Mouse (Mus musculus) ES-CJ7 (cell line): Measurements from ENCODE around the gene Ppox.
"Not testable (repeated sequence)": the region's sequence is repeated elsewhere in the genome, so short reads cannot be mapped to it uniquely, and the experiment has no call there.

Experiments
- DNase-seq: peaks from one replicate; pipeline ENCODE4 v3.0.0; 2011; ENCODE audit warnings: low read depth, low spot score

The Ppox gene

DNA sequence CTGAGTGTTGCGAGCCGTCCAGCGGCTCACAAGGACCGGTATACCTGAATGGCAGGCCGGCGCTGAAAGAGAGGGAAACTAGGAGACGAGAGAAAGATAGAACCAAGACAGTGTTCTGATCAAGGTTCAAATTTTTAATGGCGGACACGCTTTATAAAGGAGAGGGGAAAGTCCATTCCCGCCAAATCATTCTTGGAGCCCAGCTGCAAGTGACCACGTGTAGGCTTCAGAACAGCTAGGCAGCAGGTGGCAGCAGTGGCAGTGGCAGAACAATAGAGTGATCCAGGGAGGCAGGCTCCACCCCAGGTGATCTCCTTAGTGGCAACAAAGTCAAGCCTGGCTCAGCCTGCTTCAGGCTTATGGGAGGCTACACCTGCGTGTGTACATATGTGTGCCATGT is 39.0 kb downstream of the Ppox start:
- DNase-seq: not testable (repeated sequence)

DNA sequence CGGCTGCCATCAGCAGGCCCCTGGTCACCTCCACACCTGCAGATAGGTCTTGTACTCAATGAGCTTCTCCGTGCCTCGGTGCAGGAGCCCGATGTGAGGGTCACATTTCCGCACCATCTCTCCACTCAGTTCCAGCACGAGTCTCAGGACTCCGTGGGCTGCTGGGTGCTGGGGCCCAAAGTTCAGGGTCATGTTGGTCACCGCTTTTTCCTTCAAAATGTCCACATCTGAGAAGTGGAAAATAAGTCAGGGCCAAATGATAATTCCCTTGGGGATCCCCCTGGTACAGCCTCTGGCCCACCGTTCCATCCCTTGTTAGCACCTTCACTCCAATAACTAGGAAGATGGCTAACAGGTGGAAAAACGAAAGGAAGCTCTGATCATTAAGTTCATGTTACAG is 40.1 kb downstream of the Ppox start:
- no peak for DNase-seq

DNA sequence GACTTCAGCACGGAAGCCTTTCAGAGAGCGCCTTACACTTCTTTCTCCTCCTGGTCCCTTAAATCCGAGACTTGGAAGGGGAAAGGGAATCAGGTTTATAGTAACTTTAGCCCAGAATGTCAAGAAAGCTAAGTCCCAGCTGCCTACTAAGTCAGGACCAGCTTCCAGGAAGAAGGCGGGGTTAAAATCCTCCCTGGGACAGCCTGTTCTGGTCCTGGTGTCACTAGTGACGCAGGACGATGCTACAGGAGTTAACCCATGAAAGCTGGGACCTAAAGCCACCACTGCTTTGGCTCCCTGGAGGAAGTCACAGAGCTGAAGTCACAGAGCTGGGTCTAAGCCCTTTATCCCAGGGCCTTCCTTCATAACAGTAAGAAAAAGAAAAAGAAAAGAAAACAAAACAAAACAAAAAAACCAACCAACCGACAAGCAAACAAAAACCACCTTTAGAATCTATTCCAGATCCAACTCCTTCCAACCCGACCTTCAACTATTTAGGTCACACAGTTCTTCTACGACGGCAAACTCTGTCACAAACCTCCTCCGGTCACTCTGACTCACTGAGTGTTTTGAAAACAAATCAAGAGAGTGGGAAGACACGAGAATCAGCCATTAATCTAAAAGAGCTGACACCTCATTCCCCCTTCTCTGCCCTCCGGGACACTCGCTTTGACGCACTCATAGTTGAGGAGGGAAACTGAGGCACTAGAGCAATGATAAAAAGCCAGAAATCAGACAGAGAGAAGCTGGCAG is 40.8 kb downstream of the Ppox start:
- no peak for DNase-seq

DNA sequence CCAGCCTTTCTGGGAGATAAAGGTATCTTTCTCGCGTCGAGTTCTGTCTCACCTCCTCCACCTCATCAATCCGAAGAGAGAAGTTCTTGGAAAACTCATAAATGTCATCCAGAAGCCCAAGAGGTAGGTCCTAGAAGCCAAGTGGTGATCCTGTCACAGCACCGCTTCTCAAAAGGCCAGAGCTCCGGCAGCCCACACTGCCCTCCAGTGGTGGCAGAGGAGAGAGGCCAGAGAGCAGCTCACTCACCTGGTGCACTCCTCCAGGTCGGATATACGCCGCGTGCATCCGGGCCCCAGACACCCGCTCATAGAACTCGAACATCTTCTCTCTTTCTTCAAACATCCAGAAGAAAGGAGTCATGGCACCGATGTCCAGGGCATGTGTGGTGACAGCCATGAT is 42.5 kb downstream of the Ppox start:
- peak; percentile 89 for DNase-seq

DNA sequence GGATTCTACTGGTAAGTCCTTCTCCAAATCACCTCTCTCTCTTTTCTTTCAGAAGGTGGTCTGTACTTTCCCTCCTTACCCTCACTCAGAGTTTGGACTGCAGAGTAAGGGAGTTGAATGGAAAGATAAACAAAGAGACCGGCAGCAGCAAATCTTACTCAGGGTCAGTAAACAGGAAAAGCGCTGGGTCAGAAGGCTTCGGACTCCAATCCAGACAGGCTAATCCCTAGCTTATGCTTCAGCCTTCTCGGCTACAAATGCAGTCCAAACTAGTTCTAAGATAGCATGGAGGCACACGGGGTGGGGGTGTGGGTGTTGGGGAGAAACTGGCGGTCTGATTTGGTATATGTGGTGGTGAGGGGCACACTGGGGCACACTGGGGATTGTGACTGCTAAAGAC is 43.5 kb downstream of the Ppox start:
- no peak for DNase-seq

DNA sequence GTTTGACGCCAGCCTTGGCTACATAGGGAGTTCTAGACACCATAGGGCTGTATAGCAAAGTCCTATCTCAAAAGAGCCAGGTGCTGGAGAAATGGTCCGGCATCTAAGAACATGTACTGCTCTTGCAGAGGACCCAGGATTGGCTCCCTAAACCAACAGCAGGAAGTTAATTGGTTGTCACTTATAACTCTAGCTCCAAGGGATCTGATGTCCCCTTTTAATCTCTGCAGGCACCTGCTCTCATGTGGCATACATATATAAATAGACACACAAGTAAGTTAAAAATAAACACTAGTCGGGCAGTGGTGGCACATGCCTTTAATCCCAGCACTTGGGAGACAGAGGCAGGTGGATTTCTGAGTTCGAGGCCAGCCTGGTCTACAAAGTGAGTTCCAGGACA is 45.2 kb downstream of the Ppox start:
- no peak for DNase-seq

DNA sequence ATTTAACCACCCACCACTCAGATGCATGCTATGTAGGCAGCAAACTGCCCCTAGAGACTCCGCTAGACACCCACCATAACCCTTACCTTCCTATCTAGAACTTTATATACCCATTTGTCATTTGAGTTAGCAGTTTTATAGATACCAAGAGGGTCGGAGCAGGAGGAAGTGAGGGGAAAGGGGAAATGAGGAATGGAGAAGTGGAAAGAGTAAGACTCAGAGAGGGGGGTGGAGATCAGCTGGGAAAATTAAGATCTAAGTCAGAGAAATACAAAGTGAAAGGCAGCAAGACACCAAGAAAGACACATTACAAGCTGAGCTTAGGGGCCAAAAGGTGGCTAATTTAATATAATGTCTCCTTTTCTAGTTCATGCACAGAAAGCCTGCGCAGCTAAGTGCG is 46.4 kb downstream of the Ppox start:
- no peak for DNase-seq

DNA sequence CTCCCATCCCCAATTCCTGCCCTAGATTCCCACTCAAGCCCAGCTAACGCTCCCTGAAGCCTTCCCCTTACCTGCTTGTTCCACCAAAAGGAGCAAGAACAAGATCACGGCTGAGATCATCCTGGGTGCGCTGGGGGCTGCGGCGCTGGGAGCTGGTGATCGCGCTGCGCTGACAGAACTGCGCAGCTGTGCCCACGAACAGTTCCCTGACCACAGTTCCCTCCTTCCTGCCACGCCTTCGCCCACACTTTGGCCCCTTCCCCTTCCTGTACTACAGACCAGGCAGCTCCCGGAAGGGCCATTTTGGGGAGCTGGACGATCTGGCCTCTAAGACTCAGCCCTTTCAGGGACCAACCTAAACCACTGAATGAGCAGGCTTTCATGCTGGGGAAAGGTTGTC is 46.9 kb downstream of the Ppox start, which contains the start of gene Fcer1g:
Gene Fcer1g, minus strand, starts transcription at position 240 of the 400 bp plus-strand sequence.
- DNase-seq: no peak

DNA sequence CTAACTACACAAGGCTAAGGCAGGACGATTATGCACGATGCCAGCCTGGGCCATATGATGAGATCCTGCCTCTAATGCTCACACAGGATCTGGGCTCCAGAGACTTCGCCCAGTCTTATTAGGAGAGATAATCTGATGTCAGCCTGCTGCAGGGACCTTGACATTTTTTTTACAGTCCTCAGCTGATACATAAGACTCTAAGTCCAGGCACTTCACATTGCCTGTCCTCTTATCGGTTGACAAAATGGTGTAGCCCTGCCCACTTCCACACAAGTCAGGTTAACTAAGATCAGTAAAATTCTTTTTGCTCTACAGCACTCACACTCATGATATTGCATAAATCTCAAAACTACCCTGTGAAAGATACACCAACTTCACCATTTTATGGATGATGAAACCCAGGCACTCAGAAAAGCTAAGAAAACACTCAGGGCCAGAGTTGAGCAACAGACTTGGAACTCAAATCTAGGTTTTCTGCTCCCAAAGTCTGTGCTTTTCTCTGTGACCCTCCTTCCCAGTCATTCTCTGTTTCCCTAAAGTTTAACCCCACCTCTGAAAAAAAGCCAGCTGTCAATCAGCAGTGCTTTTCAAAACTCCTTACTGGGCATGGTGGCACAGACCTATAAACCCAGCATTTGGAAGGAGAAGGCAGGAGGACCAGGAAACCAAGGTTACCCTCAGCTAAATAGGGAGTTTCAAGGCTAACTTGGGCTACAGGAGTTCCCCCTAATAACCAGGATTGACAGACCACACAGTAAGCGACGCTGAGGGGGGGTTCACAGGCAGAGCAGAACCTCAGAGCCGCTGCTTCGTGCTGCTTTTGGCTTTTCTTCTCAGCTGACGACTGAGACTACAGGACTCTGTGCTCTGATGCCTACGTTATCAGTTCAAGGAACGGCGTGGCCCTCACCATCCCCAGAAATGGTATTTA is 47.9 kb downstream of the Ppox start:
- DNase-seq: no peak

DNA sequence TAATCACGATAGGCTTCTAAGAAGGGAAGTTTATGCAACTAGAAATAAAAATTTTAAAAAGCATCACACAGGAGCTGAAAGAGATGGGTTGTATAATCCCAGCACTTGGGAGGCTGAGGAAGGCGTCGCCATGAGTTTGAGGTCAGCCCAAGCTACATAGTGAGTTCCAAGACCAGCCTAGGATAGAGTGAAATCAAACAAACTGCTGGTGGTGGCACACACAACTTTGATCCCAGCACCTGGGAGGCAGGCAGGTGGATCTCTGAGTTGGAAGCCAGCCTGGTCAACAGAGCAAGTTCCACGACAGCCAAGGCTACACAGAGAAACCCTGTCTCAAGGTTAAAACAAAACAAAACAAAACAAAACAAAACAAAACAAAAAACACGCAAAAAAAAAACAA is 48.6 kb downstream of the Ppox start:
- DNase-seq: no peak

DNA sequence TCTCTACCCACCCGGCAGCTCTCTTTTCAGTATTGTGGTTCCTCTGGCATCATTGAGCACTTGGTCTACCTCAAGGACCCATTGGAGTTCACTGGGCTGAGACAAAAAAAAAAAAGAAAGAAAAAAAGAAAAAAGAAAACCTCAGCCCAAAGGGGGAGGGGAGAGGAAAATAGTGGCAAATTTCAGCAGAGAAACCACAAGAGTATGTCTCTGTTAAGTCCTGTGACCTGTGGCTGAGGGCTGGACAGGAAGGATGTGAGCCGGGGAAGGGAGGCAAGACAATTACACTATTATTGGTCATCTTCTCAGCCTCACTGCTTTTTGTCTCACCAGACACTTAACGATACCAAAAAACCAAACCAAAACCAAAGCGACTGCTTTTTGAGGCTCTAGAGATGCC is 49.1 kb downstream of the Ppox start:
- DNase-seq: no peak

DNA sequence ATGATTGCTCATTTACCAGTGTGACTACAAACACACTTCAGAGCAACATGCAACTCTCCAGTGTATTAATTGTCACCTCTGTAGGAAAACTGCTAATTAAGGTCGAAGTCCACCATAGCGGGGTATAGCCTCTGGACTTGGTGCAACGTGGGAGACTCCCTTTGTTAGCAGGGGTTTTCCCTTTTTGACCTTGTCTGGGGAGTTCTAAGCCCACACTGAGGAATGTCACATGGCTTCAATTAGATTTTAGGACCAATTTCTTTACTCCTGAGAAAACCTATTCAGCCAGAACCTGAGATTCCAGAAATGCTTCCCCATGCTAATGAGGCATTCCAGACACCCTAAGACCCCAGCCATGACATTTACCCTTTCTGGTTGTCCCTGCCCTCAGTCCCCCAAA is 50.8 kb downstream of the Ppox start:
- DNase-seq: no peak

DNA sequence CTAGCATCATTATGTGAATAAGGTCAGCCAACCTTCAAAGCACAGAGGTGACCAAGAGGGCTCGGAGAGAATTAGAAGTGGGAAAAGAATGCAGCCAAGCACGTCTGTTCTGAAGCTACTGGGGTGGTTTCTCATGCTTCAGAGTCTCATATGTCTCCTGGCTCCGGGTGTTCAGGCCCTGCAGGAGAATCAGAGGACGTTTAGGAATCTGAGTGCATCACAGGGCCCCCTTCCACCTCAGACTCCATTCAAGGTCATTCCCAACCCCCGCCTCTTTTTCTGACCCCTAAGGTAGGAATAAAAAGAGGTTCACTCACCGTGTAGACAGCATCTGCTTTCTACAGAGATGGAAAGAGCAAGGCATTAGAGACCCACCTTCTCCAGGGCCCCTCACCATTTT is 51.2 kb downstream of the Ppox start:
- no peak for DNase-seq

DNA sequence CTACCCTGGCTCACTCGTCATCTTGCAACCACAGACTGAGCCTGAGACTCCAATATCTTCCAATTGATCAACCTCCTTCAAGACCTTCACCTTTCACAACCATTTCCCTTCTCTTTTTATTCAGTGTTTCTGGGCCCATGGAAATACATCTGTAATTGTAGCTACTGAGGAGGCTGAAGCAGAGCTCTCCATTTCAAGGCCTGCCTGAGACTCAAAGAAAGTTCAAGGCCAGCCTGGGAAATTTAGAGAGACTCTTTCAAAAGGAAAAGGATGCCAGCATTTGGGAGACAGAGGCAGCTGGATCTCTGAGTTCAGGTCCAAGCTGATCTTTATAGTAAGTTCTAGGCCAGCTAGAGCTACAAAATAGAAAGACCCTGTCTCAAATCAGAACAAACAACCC is 53.1 kb downstream of the Ppox start:
- no peak for DNase-seq

DNA sequence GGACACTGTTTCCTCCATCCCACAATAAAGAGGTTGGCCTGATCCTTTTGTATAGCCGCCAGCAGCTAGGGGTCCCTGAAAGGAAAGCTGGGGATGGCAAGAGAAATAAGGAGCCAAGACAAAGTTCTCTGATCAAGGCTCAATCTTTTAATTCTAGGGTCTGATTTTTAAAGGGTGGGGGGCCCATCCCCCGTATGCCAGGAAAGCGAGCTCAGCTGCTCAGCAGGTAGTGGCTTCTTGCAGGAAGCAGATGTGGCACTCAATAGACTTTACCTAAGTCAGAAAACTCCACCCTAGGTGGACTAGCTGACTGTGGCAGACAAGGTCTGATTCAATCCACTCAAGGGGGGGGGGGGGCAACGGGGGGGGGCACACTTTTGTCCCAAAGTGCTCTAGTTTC is 54.2 kb downstream of the Ppox start:
- DNase-seq: no peak
